ENCODE assay signal across 7 mouse cellular contexts in genomic region chr17:5840550-5841127, GRCm38 (mm10). TPM values are rescaled to one million over a fixed set of nuclear protein-coding genes. Genes with fewer than 3 reads are reported as not detected.
A peak's percentile ranks its signal among the peaks of the same experiment; 100 is the strongest.
DNase-seq lines count a peak whose midpoint lies in the region; ATAC-seq and TF ChIP-seq lines count a peak whose summit lies in the region.

No protein-coding gene starts in this region.

- H3K9ac ChIP-seq in embryonic facial prominence, embryonic 13.5 days, result peak overlapping the region; percentile 99
- H3K9ac ChIP-seq in hindbrain, embryonic 13.5 days, result peak overlapping the region; percentile 88
- H3K9ac ChIP-seq in liver, embryonic 15.5 days, result peak overlapping the region; percentile 74
- peak overlapping the region; percentile 92 for H3K9ac ChIP-seq in neural tube, embryonic 12.5 days

- WGBS in thymus, adult 2 months, result 12% methylated on average over 30 of the region's 32 CpGs
- 5% methylated on average over 32 of the region's 32 CpGs for WGBS in embryonic facial prominence, embryonic 13.5 days
- WGBS in hindbrain, embryonic 13.5 days, result 6% methylated on average over 32 of the region's 32 CpGs
- WGBS in liver, embryonic 15.5 days (ENCODE audit: insufficient replicate concordance), result 5% methylated on average over 32 of the region's 32 CpGs
- WGBS in neural tube, embryonic 12.5 days, result 6% methylated on average over 32 of the region's 32 CpGs

- TF ChIP-seq CTCF in thymus, adult 2 months (IDR thresholded peaks at IDR 0.05; ENCODE audit: borderline replicate concordance, control insufficient read depth, extremely low read depth, insufficient read depth, low read length, poor library complexity), result no peak

- no peak for TF ChIP-seq POLR2A in thymus, adult 2 months (IDR thresholded peaks at IDR 0.05; ENCODE audit: control insufficient read depth, extremely low read depth, insufficient read depth, low read length, poor library complexity)

- H3K4me1 ChIP-seq in thymus, adult 2 months (replicated peaks; ENCODE audit: control insufficient read depth, insufficient read depth, low read length), result peaks cover 4% of the 10 kb centered on the region; the same call in 1 of the 2 replicates
- peaks cover 31% of the 10 kb centered on the region for H3K4me1 ChIP-seq in embryonic facial prominence, embryonic 13.5 days
- peaks cover 10% of the 10 kb centered on the region for H3K4me1 ChIP-seq in hindbrain, embryonic 13.5 days (replicated peaks)
- H3K4me1 ChIP-seq in liver, embryonic 15.5 days (replicated peaks), result peaks cover 40% of the 10 kb centered on the region
- peaks cover 3% of the 10 kb centered on the region; the same call in 1 of the 2 replicates for H3K4me1 ChIP-seq in neural tube, embryonic 12.5 days

- H3K27ac ChIP-seq in thymus, adult 2 months (ENCODE audit: control insufficient read depth, insufficient read depth, low read length), result peak overlapping the region; percentile 2; the same call in 1 of the 2 replicates
- H3K27ac ChIP-seq in embryonic facial prominence, embryonic 13.5 days, result peak overlapping the region; percentile 98
- H3K27ac ChIP-seq in hindbrain, embryonic 13.5 days, result peak overlapping the region; percentile 95
- H3K27ac ChIP-seq in liver, embryonic 15.5 days (replicated peaks), result peak overlapping the region; percentile 89
- peak overlapping the region; percentile 89 for H3K27ac ChIP-seq in neural tube, embryonic 12.5 days

- H3K4me2 ChIP-seq in embryonic facial prominence, embryonic 13.5 days, result peak overlapping the region; percentile 75
- peak overlapping the region; percentile 75 for H3K4me2 ChIP-seq in hindbrain, embryonic 13.5 days
- H3K4me2 ChIP-seq in liver, embryonic 15.5 days, result peak overlapping the region; percentile 89
- peak overlapping the region; percentile 69 for H3K4me2 ChIP-seq in neural tube, embryonic 12.5 days (replicated peaks)

- peak overlapping the region; percentile 33 for H3K4me3 ChIP-seq in thymus, adult 2 months (ENCODE audit: control insufficient read depth, insufficient read depth, low read length)
- H3K4me3 ChIP-seq in embryonic facial prominence, embryonic 13.5 days, result peak overlapping the region; percentile 83
- peak overlapping the region; percentile 82 for H3K4me3 ChIP-seq in hindbrain, embryonic 13.5 days
- H3K4me3 ChIP-seq in liver, embryonic 15.5 days (replicated peaks), result peak overlapping the region; percentile 78
- peak overlapping the region; percentile 83 for H3K4me3 ChIP-seq in neural tube, embryonic 12.5 days

- peak; percentile 32; the same call in 1 of the 2 replicates for ATAC-seq in embryonic facial prominence, embryonic 13.5 days (ENCODE audit: insufficient number of reproducible peaks, insufficient read depth, low FRiP score, low TSS enrichment, low read depth)
- peak; percentile 54 for ATAC-seq in hindbrain, embryonic 13.5 days (ENCODE audit: low FRiP score)
- peak; percentile 46 for ATAC-seq in liver, embryonic 15.5 days (ENCODE audit: insufficient read depth)
- ATAC-seq in neural tube, embryonic 12.5 days (ENCODE audit: low FRiP score, low read depth), result peak; percentile 76

- DNase-seq in thymus, adult 2 months, result peak; percentile 29
- no peak for DNase-seq in thymus, postnatal 10 days (ENCODE audit: low spot score in 2 of 2)
- DNase-seq in adrenal gland, postnatal 14 days, result peak; percentile 73

- H3K9me3 ChIP-seq in embryonic facial prominence, embryonic 13.5 days, result no peaks in the 10 kb centered on the region
- no peaks in the 10 kb centered on the region for H3K9me3 ChIP-seq in hindbrain, embryonic 13.5 days
- H3K9me3 ChIP-seq in liver, embryonic 15.5 days (replicated peaks), result no peaks in the 10 kb centered on the region
- H3K9me3 ChIP-seq in neural tube, embryonic 12.5 days, result no peaks in the 10 kb centered on the region

- H3K36me3 ChIP-seq in thymus, adult 2 months (ENCODE audit: control insufficient read depth, insufficient read depth, low read length), result no peaks in the 10 kb centered on the region
- H3K36me3 ChIP-seq in embryonic facial prominence, embryonic 13.5 days, result no peaks in the 10 kb centered on the region
- no peaks in the 10 kb centered on the region for H3K36me3 ChIP-seq in hindbrain, embryonic 13.5 days
- H3K36me3 ChIP-seq in liver, embryonic 15.5 days (replicated peaks), result no peaks in the 10 kb centered on the region
- H3K36me3 ChIP-seq in neural tube, embryonic 12.5 days, result no peaks in the 10 kb centered on the region

- no peaks in the 10 kb centered on the region; the same call in 1 of the 2 replicates for H3K27me3 ChIP-seq in thymus, adult 2 months (ENCODE audit: control insufficient read depth, insufficient read depth, low read length)
- H3K27me3 ChIP-seq in embryonic facial prominence, embryonic 13.5 days, result no peaks in the 10 kb centered on the region
- H3K27me3 ChIP-seq in hindbrain, embryonic 13.5 days, result 0 out of 2 replicates have a peak, but pooled peaks cover 3% of the 10 kb centered on the region
- no peaks in the 10 kb centered on the region; the same call in none of the 2 replicates for H3K27me3 ChIP-seq in liver, embryonic 15.5 days
- H3K27me3 ChIP-seq in neural tube, embryonic 12.5 days (replicated peaks), result no peaks in the 10 kb centered on the region

RNA-seq across cellular contexts. Expression of gene Snx9, which starts 0.5 kb away (rescaled TPM):
- 11.2 and 12.5 TPM in 2 replicates for polyA plus RNA-seq in thymus, adult 2 months (2012; rRNA removed)
- total RNA-seq in adrenal gland, postnatal 14 days (2021), result 48.4 and 49.2 TPM in 2 replicates
- polyA plus RNA-seq in embryonic facial prominence, embryonic 13.5 days (2015; fragmentation: Nextera tagmentation; extraction: Ambion mirVana), result 22.9 and 23.4 TPM in 2 replicates
- polyA plus RNA-seq in hindbrain, embryonic 13.5 days (2015; fragmentation: Nextera tagmentation; extraction: Ambion mirVana), result 7.5 and 8.4 TPM in 2 replicates
- polyA plus RNA-seq in liver, embryonic 15.5 days (2015; fragmentation: Nextera tagmentation; extraction: Ambion mirVana), result 11.9 and 13.4 TPM in 2 replicates
- polyA plus RNA-seq in neural tube, embryonic 12.5 days (2016; fragmentation: Nextera tagmentation; extraction: Ambion mirVana), result 16.9 and 18.0 TPM in 2 replicates

Comparison
In these comparisons a context has a peak if more than half of its experiments do, and no peak if none do; other contexts are left out.
1. DNase-seq: peak in thymus, adult 2 months (single experiment) and adrenal gland, postnatal 14 days (single experiment); none in thymus, postnatal 10 days (0 of 2).
2. H3K27ac ChIP-seq: peak in every context shown above with its lines; median percentile 98 in embryonic facial prominence, embryonic 13.5 days; 95 in hindbrain, embryonic 13.5 days; 89 in liver, embryonic 15.5 days; 89 in neural tube, embryonic 12.5 days; 2 in thymus, adult 2 months.
3. H3K4me3 ChIP-seq: peak in every context shown above with its lines; median percentile 83 in embryonic facial prominence, embryonic 13.5 days; 83 in neural tube, embryonic 12.5 days; 82 in hindbrain, embryonic 13.5 days; 78 in liver, embryonic 15.5 days; 33 in thymus, adult 2 months.
4. Peak in every context shown above with its lines, with median percentiles within 50 percentile points of each other: ATAC-seq, H3K4me2 ChIP-seq and H3K9ac ChIP-seq.